Mouse (Mus musculus) heart, postnatal 36 days (tissue): ENCODE measurements around the gene Lrrc31. TPM values are rescaled to one million over a fixed set of nuclear protein-coding genes. Genes with fewer than 3 reads are reported as not detected.
A peak's percentile ranks its signal among the peaks of the same experiment; 100 is the strongest.
"Not testable (repeated sequence)": the region's sequence is repeated elsewhere in the genome, so short reads cannot be mapped to it uniquely, and the experiment has no call there.

Experiments used
- DNase-seq, 2 experiments: peaks; one replicate each; pipeline ENCODE4 v3.0.0; 2021 to 2022
- intact Hi-C: fragments of 180-260 bp; cut with DNase I; formaldehyde crosslinking; loops from one replicate; pipeline ENCODE4 v1.15.1; 2025
- total RNA-seq, 2 experiments: library from RNA; stranded (reverse); gene quantifications; 2 replicates each; pipeline ENCODE4 v1.2.3; 2021

Lrrc31 gene
- under 1 TPM; 0.24 to 0.31 TPM for total RNA-seq

- intact Hi-C loops = loop anchor here (2.0 to 10.0 kb wide), 4 partner anchors 87 to 439 kb away; no protein-coding TSS in a partner anchor
- DNase-seq = not testable (repeated sequence)
Measured at GRCm38 (mm10) chr3:30699711-30700505, at the start of gene Lrrc31. TSS of gene Lrrc31 (minus strand) at chr3:30699843.

GRCm38 (mm10) chr3:30748316-30748715 lies 48.7 kb upstream of the Lrrc31 start:
- intact Hi-C loops = no loop called here
- DNase-seq = no peak

GRCm38 (mm10) chr3:30746006-30746405 lies 46.4 kb upstream of the Lrrc31 start, which contains the start of gene Samd7:
TSS of gene Samd7 (plus strand) at chr3:30746293.
- intact Hi-C loops = no loop called here

GRCm38 (mm10) chr3:30742891-30743290 lies 43.2 kb upstream of the Lrrc31 start:
- intact Hi-C loops = no loop called here
- no peak for DNase-seq

More at GRCm38 (mm10) chr3:30746006-30746405, 46.4 kb upstream of the Lrrc31 start, which contains the start of gene Samd7:
- DNase-seq = no peak

- peak; percentile 35 to 45 for DNase-seq
- intact Hi-C loops = no loop called here
Measured at GRCm38 (mm10) chr3:30741306-30741705, 41.7 kb upstream of the Lrrc31 start.

GRCm38 (mm10) chr3:30736809-30737208 lies 37.2 kb upstream of the Lrrc31 start:
- intact Hi-C loops = no loop called here

GRCm38 (mm10) chr3:30729046-30729445 lies 29.4 kb upstream of the Lrrc31 start:
- intact Hi-C loops = no loop called here
- no peak for DNase-seq

More at GRCm38 (mm10) chr3:30736809-30737208, 37.2 kb upstream of the Lrrc31 start:
- DNase-seq = no peak

- DNase-seq = no peak
- intact Hi-C loops = no loop called here
Measured at GRCm38 (mm10) chr3:30727209-30727608, 27.6 kb upstream of the Lrrc31 start.

GRCm38 (mm10) chr3:30725514-30725913 lies 25.9 kb upstream of the Lrrc31 start:
- no peak for DNase-seq
- intact Hi-C loops = no loop called here

GRCm38 (mm10) chr3:30724848-30725465 lies 25.3 kb upstream of the Lrrc31 start:
- intact Hi-C loops = no loop called here
- no peak for DNase-seq

- DNase-seq = no peak
- intact Hi-C loops = no loop called here
Measured at GRCm38 (mm10) chr3:30724105-30724824, 24.6 kb upstream of the Lrrc31 start.

GRCm38 (mm10) chr3:30723179-30723578 lies 23.5 kb upstream of the Lrrc31 start:
- no peak for DNase-seq
- intact Hi-C loops = no loop called here

GRCm38 (mm10) chr3:30722461-30722860 lies 22.8 kb upstream of the Lrrc31 start:
- DNase-seq = no peak
- intact Hi-C loops = no loop called here

GRCm38 (mm10) chr3:30722036-30722435 lies 22.4 kb upstream of the Lrrc31 start:
- intact Hi-C loops = no loop called here
- DNase-seq = no peak

- intact Hi-C loops = no loop called here
- DNase-seq = no peak
Measured at GRCm38 (mm10) chr3:30718649-30719048, 19.0 kb upstream of the Lrrc31 start.

- no peak for DNase-seq
- intact Hi-C loops = no loop called here
Measured at GRCm38 (mm10) chr3:30713334-30713733, 13.7 kb upstream of the Lrrc31 start.

- DNase-seq = no peak
- intact Hi-C loops = no loop called here
Measured at GRCm38 (mm10) chr3:30710191-30710590, 10.5 kb upstream of the Lrrc31 start.

GRCm38 (mm10) chr3:30706614-30707276 lies 7.1 kb upstream of the Lrrc31 start:
- DNase-seq = no peak
- intact Hi-C loops = no loop called here

- intact Hi-C loops = no loop called here
Measured at GRCm38 (mm10) chr3:30705977-30706376, 6.3 kb upstream of the Lrrc31 start.

GRCm38 (mm10) chr3:30697891-30698290 lies 1.8 kb downstream of the Lrrc31 start:
- no peak for DNase-seq
- intact Hi-C loops = loop anchor here (2.0 to 10.0 kb wide), 5 partner anchors 89 to 441 kb away; no protein-coding TSS in a partner anchor

More at GRCm38 (mm10) chr3:30705977-30706376, 6.3 kb upstream of the Lrrc31 start:
- no peak for DNase-seq
